Mouse (Mus musculus) E14TG2a.4 (cell line): ENCODE results near the gene Gtpbp1.

ENCODE experiments used
- CTCF ChIP-seq: conservative IDR thresholded peaks from 2 replicates; pipeline ENCODE4 v1.5.1; 2014; ENCODE audit warnings: low read length
- NANOG ChIP-seq: IDR thresholded peaks from 2 replicates; pipeline ENCODE4 v1.6.1; 2014; ENCODE audit warnings: borderline replicate concordance, low read length, mixed read lengths

DNA sequence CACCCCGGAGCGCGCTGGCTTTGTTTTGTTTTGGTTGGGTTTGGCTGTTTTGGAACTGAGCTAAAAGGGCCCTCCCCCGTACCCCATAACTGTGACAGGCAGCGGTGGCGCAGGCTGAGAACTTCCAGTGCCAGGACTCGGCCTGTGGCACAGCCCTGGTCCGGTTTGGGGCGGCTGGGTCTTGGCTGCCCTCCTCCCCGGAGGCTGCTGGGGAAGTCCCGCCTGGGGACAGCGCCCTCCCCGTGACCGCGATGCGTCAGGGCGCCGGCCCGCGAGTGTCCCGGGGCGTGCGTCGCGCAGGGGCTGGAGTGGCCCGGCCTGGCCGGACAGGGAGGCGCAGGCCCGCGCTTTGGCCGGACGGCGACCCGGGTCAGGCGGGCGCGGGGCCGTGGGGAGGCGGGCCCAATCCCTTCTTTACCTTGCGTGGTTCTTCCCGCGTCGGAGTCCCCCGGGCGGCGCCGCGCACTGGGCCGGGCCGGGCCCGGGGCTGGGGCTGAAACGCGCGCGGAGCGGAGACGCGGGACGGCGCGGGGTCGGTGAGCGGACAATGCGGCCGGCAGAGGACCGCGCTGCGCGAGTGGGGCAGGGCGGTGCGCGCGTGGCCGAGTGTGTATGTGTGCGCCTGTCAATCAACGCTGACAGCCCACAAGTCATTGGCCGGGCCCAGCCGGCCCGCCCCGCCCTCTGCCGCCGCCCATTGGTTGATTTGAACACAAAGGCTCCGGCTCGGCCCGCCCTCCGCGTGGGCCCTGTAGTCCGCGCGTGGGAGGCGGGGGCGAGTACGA lies 51.5 kb downstream of the Gtpbp1 start, which contains the start of gene Sun2:
- no peak for TF ChIP-seq CTCF
- TF ChIP-seq NANOG, result no peak
